Mouse (Mus musculus): ENCODE measurements around the gene Elavl1.
A peak's percentile ranks its signal among the peaks of the same experiment; 100 is the strongest.
"Not testable (repeated sequence)": the region's sequence is repeated elsewhere in the genome, so short reads cannot be mapped to it uniquely, and the experiment has no call there.

Elavl1 gene

DNA sequence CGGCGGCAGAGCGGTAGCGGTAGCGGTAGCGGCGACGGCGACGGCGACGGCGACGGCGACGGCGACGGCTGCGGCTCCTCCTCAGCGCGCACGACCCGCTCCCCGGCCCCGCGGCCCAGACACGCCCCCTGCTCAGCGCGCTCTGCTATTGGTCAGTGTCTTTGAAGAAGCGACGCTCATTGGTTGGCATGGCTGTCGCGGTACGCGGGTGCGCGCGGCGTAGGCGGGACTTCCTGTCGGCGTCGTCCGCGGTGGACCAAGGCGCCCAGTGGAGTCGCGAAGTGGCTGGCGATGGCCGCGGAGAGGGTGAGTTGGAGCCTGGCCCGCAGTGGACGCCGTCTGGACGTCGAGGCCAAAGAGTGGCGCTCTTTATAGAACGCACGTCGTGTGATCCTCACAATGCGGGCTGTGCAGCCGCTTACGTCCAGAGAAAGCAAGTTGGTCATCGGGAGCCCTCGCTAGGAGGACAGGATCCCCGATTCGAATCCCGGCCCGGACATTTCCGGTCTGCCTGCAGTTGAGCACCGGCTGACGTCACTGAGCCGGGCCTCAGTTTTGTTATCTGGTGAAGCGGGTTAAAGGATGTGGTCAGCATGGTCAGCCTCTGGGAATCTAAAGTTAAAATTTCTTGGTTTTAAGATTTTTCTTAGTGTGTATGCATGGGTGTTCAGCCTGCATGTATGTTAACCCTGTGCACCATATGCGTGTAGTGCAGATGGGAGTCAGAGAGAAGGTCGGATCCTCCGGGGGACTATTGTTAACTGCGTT, at the start of gene Elavl1, which contains the start of gene Ccl25:
Gene Elavl1 (minus strand): TSS at position 431 of the 768 bp plus-strand sequence.
Gene Ccl25 (plus strand): TSS at position 228 of the 768 bp plus-strand sequence.
- DNase-seq (ENCODE audit: low read depth, low spot score): peak; percentile 96

DNA sequence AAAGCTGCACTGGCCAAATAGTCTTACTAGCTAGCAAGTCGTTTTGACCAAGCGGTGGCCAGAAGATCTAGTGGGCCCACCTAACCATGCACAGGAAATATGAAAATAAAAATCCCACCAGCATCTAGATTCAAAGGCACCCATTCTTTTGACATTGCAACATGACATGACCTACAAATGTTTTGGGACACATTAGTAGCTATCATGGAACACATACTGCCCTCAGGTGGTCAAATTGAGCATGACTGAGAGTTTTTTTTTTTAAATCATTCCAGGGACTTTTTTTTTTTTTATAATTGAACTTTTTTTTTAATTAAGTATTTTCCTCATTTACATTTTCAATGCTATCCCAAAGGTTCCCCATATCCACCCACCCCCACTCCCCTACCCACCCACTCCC, 47.4 kb upstream of the Elavl1 start:
- no peak for DNase-seq (ENCODE audit: low read depth, low spot score)

- no peak for DNase-seq (ENCODE audit: low read depth, low spot score)
Observed at GRCm38 (mm10) chr8:4370078-4370477, 44.9 kb upstream of the Elavl1 start.

DNA sequence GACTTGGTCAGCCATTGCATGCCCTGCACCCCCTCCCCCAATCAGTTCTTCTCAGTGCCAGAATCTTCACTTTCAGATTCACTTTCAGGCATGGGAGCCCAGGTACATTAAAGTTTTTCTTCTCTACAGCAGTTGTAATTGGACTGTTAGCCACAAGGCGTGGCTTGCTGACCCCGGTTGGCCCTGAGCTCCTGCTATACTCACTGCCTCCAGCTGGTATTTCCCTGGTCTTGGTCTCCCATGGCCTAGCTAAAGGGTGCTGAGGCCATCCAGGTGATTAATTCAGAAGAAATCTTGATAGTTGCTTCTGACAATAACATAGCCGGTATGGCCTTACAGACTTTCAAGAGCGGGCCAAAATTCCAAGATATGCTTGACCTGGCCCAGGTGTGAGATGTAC, 43.3 kb upstream of the Elavl1 start:
- DNase-seq (ENCODE audit: low read depth, low spot score): no peak

DNA sequence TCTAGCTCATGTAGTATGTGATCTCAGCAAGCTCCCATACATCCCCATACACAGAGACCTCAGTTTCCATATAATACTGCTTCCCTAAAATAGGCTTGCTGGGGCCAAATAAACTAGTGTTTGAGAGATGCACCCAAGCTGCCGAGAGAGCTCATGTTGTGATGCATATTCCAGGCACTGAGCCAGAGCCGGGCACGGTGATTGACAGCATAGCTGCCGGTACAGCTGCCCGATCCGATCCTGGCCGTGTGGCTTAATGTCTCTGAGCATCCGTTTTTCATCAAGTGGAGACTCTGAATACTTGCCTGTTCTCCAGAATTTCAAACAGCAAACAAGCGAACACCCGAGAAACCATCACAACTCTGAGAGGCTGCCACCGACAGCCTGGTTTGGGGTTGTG, 42.6 kb upstream of the Elavl1 start:
- DNase-seq (ENCODE audit: low read depth, low spot score): no peak

DNA sequence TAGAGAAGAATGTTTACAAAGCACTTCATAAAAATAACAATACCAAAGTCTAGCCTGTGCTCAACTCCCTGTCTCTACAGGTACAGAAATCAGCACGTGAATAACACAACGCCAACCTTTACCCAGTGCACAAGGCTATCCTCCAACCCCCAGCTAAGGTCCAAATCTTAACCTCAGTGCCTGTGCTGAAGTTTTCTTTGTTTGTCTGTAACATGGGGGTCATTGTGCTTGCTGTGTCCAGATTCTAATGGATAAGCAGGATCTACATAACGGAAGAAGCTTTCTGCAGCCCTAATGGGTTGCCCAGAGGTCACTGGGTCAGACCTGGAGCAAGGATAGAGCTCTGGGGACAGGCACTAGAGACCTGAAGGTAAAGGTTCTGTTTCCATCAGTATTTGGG, 41.0 kb upstream of the Elavl1 start:
- no peak for DNase-seq (ENCODE audit: low read depth, low spot score)

DNA sequence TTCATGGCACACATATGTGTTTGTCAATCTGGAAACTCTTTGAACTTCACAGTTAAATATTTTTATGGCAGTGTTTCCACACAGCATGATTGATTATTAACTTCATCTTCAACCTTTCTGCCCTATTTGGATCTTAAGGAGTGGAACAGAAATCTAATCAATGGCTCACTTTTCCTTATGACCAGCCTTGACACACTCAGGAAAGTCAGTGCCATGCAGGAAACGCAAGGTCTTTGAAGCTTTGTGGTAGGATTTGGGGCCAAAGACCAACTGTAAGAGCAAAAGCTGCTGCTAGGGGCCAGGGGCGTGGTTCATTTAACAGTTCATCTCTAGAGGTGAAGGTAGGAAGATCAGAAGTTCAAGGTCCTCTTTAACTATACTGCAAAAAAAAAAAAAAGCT, 35.7 kb upstream of the Elavl1 start:
- DNase-seq (ENCODE audit: low read depth, low spot score): no peak

DNA sequence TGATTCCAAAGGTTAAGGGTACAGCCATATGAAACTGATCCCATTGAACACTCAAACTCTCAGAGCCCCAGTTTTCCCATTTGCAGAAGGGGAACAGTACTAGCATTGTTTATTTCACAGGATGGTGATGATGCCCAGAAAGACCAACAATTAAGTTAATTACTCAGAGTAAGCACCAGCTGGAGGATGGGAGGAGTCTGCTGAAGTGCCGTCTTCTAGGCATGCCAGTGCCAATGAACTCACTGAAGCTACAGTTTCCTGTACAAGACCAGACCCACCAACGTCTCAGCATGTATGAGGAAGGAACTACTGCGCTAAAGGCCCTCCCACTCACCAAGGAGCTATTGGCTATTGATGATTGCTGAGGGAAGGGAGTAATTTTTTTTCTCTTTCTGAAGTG, 34.1 kb upstream of the Elavl1 start:
- DNase-seq (ENCODE audit: low read depth, low spot score): no peak

GRCm38 (mm10) chr8:4355455-4355854, 30.2 kb upstream of the Elavl1 start:
- no peak for DNase-seq (ENCODE audit: low read depth, low spot score)

DNA sequence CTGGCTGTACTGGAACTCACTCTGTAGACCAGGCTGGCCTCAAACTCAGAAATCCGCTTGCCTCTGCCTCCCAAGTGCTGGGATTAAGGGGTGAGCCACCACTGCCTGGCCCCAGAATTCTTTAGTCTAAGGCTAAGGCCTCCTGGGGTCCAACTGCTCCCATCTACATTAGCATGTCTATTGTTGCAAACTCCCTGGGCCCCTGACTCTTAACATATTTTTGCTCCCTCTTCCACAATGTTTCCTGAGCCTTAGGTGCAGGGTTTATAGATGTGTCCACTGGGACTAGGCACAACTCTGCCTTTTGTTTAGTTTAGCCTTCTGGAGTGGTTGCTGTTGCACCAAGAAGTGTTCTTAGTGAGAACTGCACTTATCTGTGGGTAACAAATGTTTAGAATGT, 29.3 kb upstream of the Elavl1 start:
- no peak for DNase-seq (ENCODE audit: low read depth, low spot score)

DNA sequence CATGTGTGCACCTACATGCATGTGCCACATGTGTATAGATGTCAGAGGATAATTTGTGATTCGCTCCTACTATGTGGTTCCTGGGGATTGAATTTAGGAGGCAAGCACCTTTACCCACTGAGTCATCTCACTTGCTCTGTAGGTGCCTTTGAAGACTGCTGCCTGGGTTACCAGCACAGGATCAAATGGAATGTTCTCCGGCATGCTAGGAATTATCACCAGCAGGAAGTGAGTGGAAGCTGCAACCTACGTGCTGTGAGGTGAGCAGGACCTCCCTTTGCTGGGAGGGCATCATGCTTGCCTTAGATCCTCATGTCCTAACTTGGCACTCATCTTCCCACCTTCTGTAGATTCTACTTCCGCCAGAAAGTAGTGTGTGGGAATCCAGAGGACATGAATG, 28.5 kb upstream of the Elavl1 start:
- DNase-seq (ENCODE audit: low read depth, low spot score): no peak

GRCm38 (mm10) chr8:4352562-4352961, 27.3 kb upstream of the Elavl1 start:
- DNase-seq (ENCODE audit: low read depth, low spot score): not testable (repeated sequence)

DNA sequence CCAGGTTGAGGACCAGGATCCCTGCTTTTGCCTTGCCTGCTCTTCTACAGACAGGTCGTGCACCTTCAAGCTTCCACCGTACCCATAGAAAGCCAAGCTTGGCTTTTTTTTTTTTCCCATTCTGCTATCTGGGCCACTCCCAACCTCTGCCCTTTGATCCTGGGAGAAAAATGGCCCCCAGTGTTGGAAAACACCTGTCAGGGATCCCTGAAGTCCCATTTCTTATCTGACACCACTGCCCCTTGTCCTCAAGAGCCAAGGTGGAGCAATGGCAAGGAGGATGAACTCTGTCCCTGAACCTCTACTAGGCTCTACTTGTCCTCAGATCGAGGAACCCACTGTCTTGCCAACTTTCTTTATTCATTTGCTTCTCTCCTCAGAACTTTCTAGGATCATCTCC, 25.4 kb upstream of the Elavl1 start:
- no peak for DNase-seq (ENCODE audit: low read depth, low spot score)

DNA sequence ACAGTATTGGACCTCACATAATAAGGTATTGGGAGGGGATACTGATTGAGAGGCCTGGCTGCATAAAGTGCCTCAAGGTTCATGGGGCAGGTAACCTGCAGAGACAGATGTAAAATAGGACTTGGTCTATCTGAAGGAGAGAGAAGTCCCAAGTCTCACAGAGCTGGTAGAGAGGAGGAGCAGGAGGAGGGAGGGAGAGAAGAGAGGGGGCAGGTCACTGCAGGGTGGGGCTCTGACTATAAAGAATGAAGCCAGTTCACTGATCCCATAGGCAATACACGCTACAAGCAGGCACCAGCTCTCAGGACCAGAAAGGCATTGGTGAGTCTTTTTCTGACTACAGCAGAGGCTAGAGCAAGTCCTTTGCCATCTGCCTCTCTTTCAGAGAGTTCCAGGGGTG, 24.1 kb upstream of the Elavl1 start:
- DNase-seq (ENCODE audit: low read depth, low spot score): no peak

GRCm38 (mm10) chr8:4348275-4348674, 23.1 kb upstream of the Elavl1 start:
- no peak for DNase-seq (ENCODE audit: low read depth, low spot score)

DNA sequence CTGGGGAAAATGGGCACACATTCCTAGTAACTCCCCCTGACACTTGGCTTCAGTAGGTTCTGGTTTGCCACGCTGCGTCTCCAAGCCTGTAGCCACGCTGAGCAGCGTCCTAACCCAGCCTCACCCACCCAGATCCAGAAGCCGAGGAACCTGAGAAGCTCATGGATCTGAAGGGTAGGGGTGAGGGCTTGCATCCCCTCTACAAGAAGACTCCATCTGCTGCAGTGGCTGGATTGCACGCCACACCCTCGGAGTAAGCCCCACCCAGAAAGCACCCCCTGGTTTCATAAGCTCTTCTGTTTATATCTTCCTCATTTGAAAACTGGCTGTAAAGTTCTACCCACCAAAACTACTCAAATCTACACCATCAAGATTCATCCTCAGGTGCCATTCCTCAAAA, 22.4 kb upstream of the Elavl1 start:
- no peak for DNase-seq (ENCODE audit: low read depth, low spot score)

- no peak for DNase-seq (ENCODE audit: low read depth, low spot score)
Observed at GRCm38 (mm10) chr8:4340207-4340606, 15.0 kb upstream of the Elavl1 start.

- DNase-seq (ENCODE audit: low read depth, low spot score): no peak
Observed at GRCm38 (mm10) chr8:4335678-4336077, 10.5 kb upstream of the Elavl1 start.

DNA sequence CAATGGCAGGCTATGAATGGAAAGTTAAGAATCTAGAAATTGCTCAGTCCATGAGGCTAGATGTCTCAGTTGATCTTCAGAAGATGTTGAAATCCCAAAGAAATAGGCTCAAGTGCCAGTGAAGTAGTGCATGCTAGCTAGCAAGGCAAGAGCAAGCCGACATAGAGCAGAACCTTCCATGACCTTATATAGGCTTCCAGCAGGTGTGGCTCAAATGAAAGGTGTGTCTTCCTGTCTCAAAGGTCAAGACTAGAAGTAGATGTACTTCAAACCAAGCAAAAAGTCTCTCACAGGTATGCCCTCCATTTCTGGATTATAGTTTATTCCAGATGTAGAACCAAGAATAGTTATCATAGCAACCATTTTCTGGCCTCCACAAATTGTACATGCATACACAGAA, 8.8 kb upstream of the Elavl1 start:
- DNase-seq (ENCODE audit: low read depth, low spot score): no peak

GRCm38 (mm10) chr8:4329000-4329399, 3.8 kb upstream of the Elavl1 start:
- no peak for DNase-seq (ENCODE audit: low read depth, low spot score)

GRCm38 (mm10) chr8:4325751-4326036, 481 bp upstream of the Elavl1 start:
- no peak for DNase-seq (ENCODE audit: low read depth, low spot score)

DNA sequence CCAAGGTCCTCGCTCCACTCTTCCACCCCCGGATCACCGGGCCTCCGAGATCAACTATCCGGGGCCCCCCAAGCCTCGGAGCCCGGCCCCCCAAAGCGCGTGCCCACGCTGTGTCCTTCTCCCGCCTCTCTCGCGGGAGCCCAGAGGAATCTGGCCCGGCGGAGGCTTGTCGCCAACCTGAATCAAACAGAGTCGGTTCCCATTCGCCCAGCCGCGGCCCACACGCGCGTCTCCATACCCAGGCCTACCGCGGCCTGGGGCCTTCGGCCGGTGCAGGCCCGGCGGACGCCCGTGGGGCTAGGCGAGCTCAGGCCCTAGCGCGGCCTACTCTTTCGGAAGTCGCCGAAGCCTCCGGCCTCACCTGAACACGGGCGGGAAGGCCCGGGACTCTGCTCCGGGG, 688 bp downstream of the Elavl1 start:
- no peak for DNase-seq (ENCODE audit: low read depth, low spot score)

- no peak for DNase-seq (ENCODE audit: low read depth, low spot score)
Observed at GRCm38 (mm10) chr8:4323917-4324316, 1.3 kb downstream of the Elavl1 start.

DNA sequence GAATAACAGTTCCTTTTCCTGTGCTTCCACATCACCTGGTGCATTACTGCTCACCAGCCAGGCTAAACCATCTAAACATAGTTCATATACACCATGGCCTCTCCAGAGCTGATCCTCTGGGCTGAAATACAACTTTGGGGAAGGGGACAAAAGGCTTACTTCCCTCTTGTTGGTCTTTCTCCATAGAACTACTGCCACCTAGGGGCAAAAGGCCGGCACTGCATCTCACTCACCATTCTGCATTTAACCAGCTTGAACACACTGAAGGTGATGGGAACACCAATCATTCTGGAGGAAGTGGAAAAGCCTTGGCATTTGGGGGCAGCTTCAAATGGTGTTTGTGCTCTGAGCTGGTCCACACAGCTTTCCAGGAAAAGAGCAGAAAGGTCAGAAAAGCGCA, 2.7 kb downstream of the Elavl1 start:
- DNase-seq (ENCODE audit: low read depth, low spot score): peak; percentile 63
